Mouse (Mus musculus): ENCODE measurements around the gene Nin. TPM values are rescaled to one million over a fixed set of nuclear protein-coding genes. Genes with fewer than 3 reads are reported as not detected.

Nin gene
- polyA plus RNA-seq, 1 experiment from 2014 or later = 11.0 TPM

GRCm38 (mm10) chr12:70040981-70041380 lies 72.5 kb downstream of the Nin start:
- no peak overlapping the region for H3K4me3 ChIP-seq
- no peaks in the 10 kb centered on the region for H3K4me1 ChIP-seq
- H3K9ac ChIP-seq = no peak overlapping the region
- WGBS = 70% methylated on average over 6 of the region's 6 CpGs
- no peak overlapping the region for H3K4me2 ChIP-seq (replicated peaks)
- no peaks in the 10 kb centered on the region for H3K27me3 ChIP-seq
- H3K36me3 ChIP-seq = peaks cover 57% of the 10 kb centered on the region
- no peak overlapping the region for H3K27ac ChIP-seq
- no peaks in the 10 kb centered on the region for H3K9me3 ChIP-seq
- ATAC-seq (ENCODE audit: low FRiP score, low read depth) = no peak

GRCm38 (mm10) chr12:70036722-70037305 lies 76.7 kb downstream of the Nin start:
- Histone ChIP-seq H3K4me2 (replicated peaks) (no peak overlapping the region), H3K27ac (no peak overlapping the region), H3K4me3 (no peak overlapping the region), H3K4me1 (no peaks in the 10 kb centered on the region), H3K9ac (no peak overlapping the region), H3K9me3 (no peaks in the 10 kb centered on the region), H3K27me3 (no peaks in the 10 kb centered on the region), H3K36me3 (peaks cover 41% of the 10 kb centered on the region)
- 90% methylated on average over 19 of the region's 19 CpGs for WGBS
- no peak for ATAC-seq (ENCODE audit: low FRiP score, low read depth)

- no peaks in the 10 kb centered on the region for H3K9me3 ChIP-seq
- H3K9ac ChIP-seq = no peak overlapping the region
- peaks cover 54% of the 10 kb centered on the region for H3K36me3 ChIP-seq
- no peaks in the 10 kb centered on the region for H3K27me3 ChIP-seq
- no peak overlapping the region for H3K4me2 ChIP-seq (replicated peaks)
- no peak overlapping the region for H3K27ac ChIP-seq
- no peaks in the 10 kb centered on the region for H3K4me1 ChIP-seq
- no peak for ATAC-seq (ENCODE audit: low FRiP score, low read depth)
- no peak overlapping the region for H3K4me3 ChIP-seq
Observed at GRCm38 (mm10) chr12:70026233-70026632, 87.3 kb downstream of the Nin start.

- 90% methylated on average over 6 of the region's 6 CpGs for WGBS
- no peaks in the 10 kb centered on the region for H3K9me3 ChIP-seq
- H3K4me1 ChIP-seq = no peaks in the 10 kb centered on the region
- H3K27me3 ChIP-seq = no peaks in the 10 kb centered on the region
- no peak overlapping the region for H3K9ac ChIP-seq
- peaks cover 53% of the 10 kb centered on the region for H3K36me3 ChIP-seq
- ATAC-seq (ENCODE audit: low FRiP score, low read depth) = no peak
- no peak overlapping the region for H3K27ac ChIP-seq
- H3K4me3 ChIP-seq = no peak overlapping the region
- H3K4me2 ChIP-seq (replicated peaks) = no peak overlapping the region
Observed at GRCm38 (mm10) chr12:70025431-70025830, 88.1 kb downstream of the Nin start.

GRCm38 (mm10) chr12:70023580-70023979 lies 89.9 kb downstream of the Nin start:
- Histone ChIP-seq H3K4me1 (no peaks in the 10 kb centered on the region), H3K4me2 (replicated peaks) (no peak overlapping the region), H3K4me3 (no peak overlapping the region), H3K9ac (no peak overlapping the region), H3K27ac (no peak overlapping the region), H3K27me3 (no peaks in the 10 kb centered on the region), H3K9me3 (no peaks in the 10 kb centered on the region), H3K36me3 (peaks cover 55% of the 10 kb centered on the region)
- ATAC-seq (ENCODE audit: low FRiP score, low read depth) = no peak
- WGBS = 91% methylated on average over 4 of the region's 4 CpGs

- Histone ChIP-seq H3K27me3 (no peaks in the 10 kb centered on the region), H3K9ac (no peak overlapping the region), H3K36me3 (peaks cover 51% of the 10 kb centered on the region), H3K27ac (no peak overlapping the region), H3K4me2 (replicated peaks) (no peak overlapping the region), H3K4me3 (no peak overlapping the region), H3K4me1 (no peaks in the 10 kb centered on the region), H3K9me3 (no peaks in the 10 kb centered on the region)
- WGBS = 80% methylated on average over 4 of the region's 4 CpGs
- ATAC-seq (ENCODE audit: low FRiP score, low read depth) = no peak
Observed at GRCm38 (mm10) chr12:70018153-70018552, 95.4 kb downstream of the Nin start.

GRCm38 (mm10) chr12:70015936-70016335 lies 97.6 kb downstream of the Nin start:
- 69% methylated on average over 4 of the region's 4 CpGs for WGBS
- H3K4me1 ChIP-seq = no peaks in the 10 kb centered on the region
- ATAC-seq (ENCODE audit: low FRiP score, low read depth) = no peak
- H3K4me3 ChIP-seq = no peak overlapping the region
- H3K36me3 ChIP-seq = peaks cover 49% of the 10 kb centered on the region
- no peaks in the 10 kb centered on the region for H3K27me3 ChIP-seq
- H3K9me3 ChIP-seq = peaks cover 2% of the 10 kb centered on the region
- H3K27ac ChIP-seq = no peak overlapping the region
- no peak overlapping the region for H3K9ac ChIP-seq
- no peak overlapping the region for H3K4me2 ChIP-seq (replicated peaks)

GRCm38 (mm10) chr12:70011681-70012080 lies 101.8 kb downstream of the Nin start:
- Histone ChIP-seq H3K4me2 (replicated peaks) (no peak overlapping the region), H3K4me3 (no peak overlapping the region), H3K27ac (no peak overlapping the region), H3K36me3 (peaks cover 21% of the 10 kb centered on the region), H3K4me1 (no peaks in the 10 kb centered on the region), H3K9ac (no peak overlapping the region), H3K9me3 (peaks cover 5% of the 10 kb centered on the region), H3K27me3 (no peaks in the 10 kb centered on the region)
- 81% methylated on average over 5 of the region's 5 CpGs for WGBS
- no peak for ATAC-seq (ENCODE audit: low FRiP score, low read depth)

GRCm38 (mm10) chr12:70010356-70010755 lies 103.2 kb downstream of the Nin start:
- no peaks in the 10 kb centered on the region for H3K4me1 ChIP-seq
- H3K9me3 ChIP-seq = peaks cover 5% of the 10 kb centered on the region
- no peak overlapping the region for H3K9ac ChIP-seq
- no peak overlapping the region for H3K4me2 ChIP-seq (replicated peaks)
- no peak overlapping the region for H3K27ac ChIP-seq
- no peaks in the 10 kb centered on the region for H3K27me3 ChIP-seq
- WGBS = 94% methylated on average over 4 of the region's 4 CpGs
- H3K36me3 ChIP-seq = peaks cover 20% of the 10 kb centered on the region
- no peak for ATAC-seq (ENCODE audit: low FRiP score, low read depth)
- H3K4me3 ChIP-seq = no peak overlapping the region

- Histone ChIP-seq H3K9ac (no peak overlapping the region), H3K4me1 (no peaks in the 10 kb centered on the region), H3K4me2 (replicated peaks) (no peak overlapping the region), H3K27me3 (no peaks in the 10 kb centered on the region), H3K4me3 (no peak overlapping the region), H3K27ac (no peak overlapping the region), H3K9me3 (no peaks in the 10 kb centered on the region), H3K36me3 (no peaks in the 10 kb centered on the region)
- ATAC-seq (ENCODE audit: low FRiP score, low read depth) = no peak
- WGBS = 82% methylated on average over 4 of the region's 4 CpGs
Observed at GRCm38 (mm10) chr12:70005103-70005502, 108.4 kb downstream of the Nin start.

- Histone ChIP-seq H3K4me3 (no peak overlapping the region), H3K27me3 (no peaks in the 10 kb centered on the region), H3K4me2 (replicated peaks) (no peak overlapping the region), H3K9me3 (no peaks in the 10 kb centered on the region), H3K4me1 (no peaks in the 10 kb centered on the region), H3K27ac (no peak overlapping the region), H3K9ac (no peak overlapping the region), H3K36me3 (no peaks in the 10 kb centered on the region)
- ATAC-seq (ENCODE audit: low FRiP score, low read depth) = no peak
- WGBS = 77% methylated on average over 13 of the region's 13 CpGs
Observed at GRCm38 (mm10) chr12:69998186-69998983, 115.1 kb downstream of the Nin start.

GRCm38 (mm10) chr12:69995382-69995781 lies 118.1 kb downstream of the Nin start:
- Histone ChIP-seq H3K4me2 (replicated peaks) (no peak overlapping the region), H3K9ac (no peak overlapping the region), H3K27me3 (no peaks in the 10 kb centered on the region), H3K4me3 (no peak overlapping the region), H3K36me3 (no peaks in the 10 kb centered on the region), H3K9me3 (no peaks in the 10 kb centered on the region), H3K4me1 (no peaks in the 10 kb centered on the region), H3K27ac (no peak overlapping the region)
- no peak for ATAC-seq (ENCODE audit: low FRiP score, low read depth)
- 58% methylated on average over 3 of the region's 3 CpGs for WGBS

All from limb, embryonic 13.5 days (tissue).